Mouse (Mus musculus): ENCODE measurements around the gene Aldh3b3. TPM values are rescaled to one million over a fixed set of nuclear protein-coding genes. Genes with fewer than 3 reads are reported as not detected.

Aldh3b3 gene
- polyA plus RNA-seq (2014; fragmentation: Nextera tagmentation; extraction: Ambion mirVana) = not detected in 2 replicates

GRCm38 (mm10) chr19:3958470-3958869, at the start of gene Aldh3b3:
Aldh3b3 (plus strand) TSS chr19:3958645.
- H3K27ac ChIP-seq (ENCODE audit: low read depth, low read length) = no peak within 1 kb of the TSS
- H3K27me3 ChIP-seq (ENCODE audit: control insufficient read depth, insufficient read depth, low read length) = no peaks in the 10 kb centered on the region
- no peak within 1 kb of the TSS for H3K4me2 ChIP-seq (ENCODE audit: low read depth, low read length, severe bottlenecking)
- H3K9ac ChIP-seq (ENCODE audit: low read length) = no peak within 1 kb of the TSS
- H3K9me3 ChIP-seq (ENCODE audit: control insufficient read depth, low read length) = no peaks in the 10 kb centered on the region
- ATAC-seq (replicated peaks; ENCODE audit: low FRiP score) (no peak), DNase-seq (ENCODE audit: low spot score) (no peak)
- no peaks in the 10 kb centered on the region for H3K4me1 ChIP-seq (replicated peaks; ENCODE audit: control insufficient read depth, insufficient read depth, low read length)
- H3K4me3 ChIP-seq (ENCODE audit: low read depth, low read length) = no peak within 1 kb of the TSS
- no peaks in the 10 kb centered on the region for H3K36me3 ChIP-seq (ENCODE audit: control insufficient read depth, insufficient read depth, low read length)
- WGBS = 80% methylated on average over 4 of the region's 4 CpGs

DNA sequence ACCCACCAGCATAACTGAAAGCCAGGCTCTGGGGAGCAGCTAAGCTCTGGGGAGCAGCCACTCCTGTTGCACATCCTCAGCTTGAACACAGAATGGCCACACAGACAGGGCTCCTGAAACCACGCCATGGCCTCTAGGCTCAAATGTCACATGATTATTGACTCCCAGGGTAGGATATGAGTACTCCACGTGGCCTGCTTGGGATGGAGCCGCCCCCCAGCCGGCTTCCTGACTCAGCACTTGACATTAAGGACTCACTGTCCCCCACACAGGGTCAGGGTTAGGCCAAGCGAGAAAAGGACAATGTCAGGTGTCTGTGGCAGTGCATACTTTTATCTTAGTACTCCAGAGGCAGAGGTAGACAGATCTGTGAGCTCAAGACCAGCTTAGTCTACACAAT, 48.2 kb upstream of the Aldh3b3 start:
- Histone ChIP-seq H3K36me3 (ENCODE audit: control insufficient read depth, insufficient read depth, low read length) (peaks cover 3% of the 10 kb centered on the region; the same call in 1 of the 2 replicates), H3K27ac (ENCODE audit: low read depth, low read length) (no peak overlapping the region), H3K9me3 (ENCODE audit: control insufficient read depth, low read length) (no peaks in the 10 kb centered on the region), H3K4me3 (ENCODE audit: low read depth, low read length) (no peak overlapping the region), H3K27me3 (ENCODE audit: control insufficient read depth, insufficient read depth, low read length) (no peaks in the 10 kb centered on the region; the same call in 1 of the 2 replicates), H3K9ac (ENCODE audit: low read length) (no peak overlapping the region), H3K4me2 (ENCODE audit: low read depth, low read length, severe bottlenecking) (no peak overlapping the region), H3K4me1 (replicated peaks; ENCODE audit: control insufficient read depth, insufficient read depth, low read length) (peaks cover 11% of the 10 kb centered on the region; the same call in 1 of the 2 replicates)
- WGBS = 82% methylated on average over 5 of the region's 5 CpGs
- ATAC-seq (replicated peaks; ENCODE audit: low FRiP score) = no peak
- DNase-seq (ENCODE audit: low spot score) = no peak

DNA sequence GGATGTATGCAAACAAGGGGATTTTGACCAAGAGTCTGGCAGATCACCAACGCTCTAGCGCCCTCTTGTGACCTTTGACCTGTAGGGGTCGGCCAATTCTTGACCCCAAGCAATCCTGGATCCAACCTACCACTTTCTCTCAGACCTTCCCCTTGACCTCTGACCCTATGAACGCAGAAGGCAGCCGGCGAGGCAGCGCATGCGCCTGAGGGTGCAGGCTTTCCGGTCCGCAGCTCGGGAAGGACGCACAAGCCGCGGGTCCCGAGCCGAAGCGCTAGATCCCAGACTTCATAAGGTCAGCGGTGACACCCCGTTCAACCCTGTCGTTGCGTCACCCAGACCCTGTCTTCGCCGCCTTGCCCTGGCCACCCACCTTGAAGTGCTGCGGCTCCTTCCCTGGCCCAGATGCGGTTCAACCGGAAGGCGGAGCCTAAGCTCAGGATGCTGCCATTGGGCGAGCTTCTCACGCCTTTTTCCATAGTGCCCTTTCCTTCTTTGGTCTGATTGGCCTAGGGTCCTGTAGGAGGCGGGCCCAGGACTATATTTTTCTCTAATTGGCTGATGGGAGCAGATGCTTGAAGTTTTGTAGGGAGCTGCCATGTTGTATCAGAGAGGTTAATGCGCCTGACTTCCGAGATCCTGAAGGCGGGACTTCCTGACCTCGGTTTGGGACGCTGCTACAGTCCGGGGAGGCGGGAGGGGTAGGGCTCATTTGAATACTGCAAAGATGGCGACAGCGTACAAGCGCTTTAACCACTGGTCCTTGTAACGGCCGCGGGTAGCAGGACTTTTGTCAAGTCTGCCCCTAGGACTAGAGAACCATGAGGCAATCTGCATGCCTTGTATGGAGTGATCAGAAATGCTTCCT, 45.9 kb upstream of the Aldh3b3 start, which contains the start of gene Ndufs8:
Ndufs8 (minus strand) TSS at position 438 of the 868 bp plus-strand sequence.
- Histone ChIP-seq H3K4me1 (replicated peaks; ENCODE audit: control insufficient read depth, insufficient read depth, low read length) (peaks cover 5% of the 10 kb centered on the region; the same call in 1 of the 2 replicates), H3K9me3 (ENCODE audit: control insufficient read depth, low read length) (no peaks in the 10 kb centered on the region), H3K36me3 (ENCODE audit: control insufficient read depth, insufficient read depth, low read length) (peaks cover 3% of the 10 kb centered on the region; the same call in 1 of the 2 replicates), H3K27me3 (ENCODE audit: control insufficient read depth, insufficient read depth, low read length) (no peaks in the 10 kb centered on the region; the same call in 1 of the 2 replicates), H3K4me3 (ENCODE audit: low read depth, low read length) (peak within 1 kb of the TSS; percentile 68), H3K9ac (ENCODE audit: low read length) (peak within 1 kb of the TSS; percentile 68), H3K4me2 (ENCODE audit: low read depth, low read length, severe bottlenecking) (peak within 1 kb of the TSS; percentile 78), H3K27ac (ENCODE audit: low read depth, low read length) (peak within 1 kb of the TSS; percentile 71)
- WGBS = under 1% methylated on average over 43 of the region's 43 CpGs
- ATAC-seq (replicated peaks; ENCODE audit: low FRiP score) = peak; percentile 98
- peak; percentile 93 for DNase-seq (ENCODE audit: low spot score)

GRCm38 (mm10) chr19:3913692-3914091, 44.8 kb upstream of the Aldh3b3 start:
- H3K9ac ChIP-seq (ENCODE audit: low read length) = peak overlapping the region; percentile 66

DNA sequence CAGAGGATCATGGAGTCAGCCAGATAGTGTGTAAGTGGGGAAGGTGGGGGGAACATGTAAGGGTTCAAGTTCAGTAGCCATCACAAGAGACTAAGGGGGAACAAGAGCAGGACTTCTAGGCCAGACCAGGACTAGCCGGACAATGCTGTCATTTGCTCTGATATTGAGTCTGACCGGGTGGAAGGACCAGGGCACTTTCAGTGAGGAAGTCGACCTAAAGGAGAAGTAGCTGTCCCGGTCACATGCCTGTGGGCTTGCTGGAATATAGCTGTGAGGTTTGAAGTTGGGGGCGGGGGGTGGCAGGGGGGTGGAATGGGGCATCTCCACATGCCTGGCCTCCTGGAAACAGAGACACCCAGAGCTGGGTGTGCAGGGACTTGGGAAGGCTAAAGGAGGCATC, 43.9 kb upstream of the Aldh3b3 start:
- H3K4me3 ChIP-seq (ENCODE audit: low read depth, low read length) = no peak overlapping the region
- 86% methylated on average over 5 of the region's 5 CpGs for WGBS
- H3K9me3 ChIP-seq (ENCODE audit: control insufficient read depth, low read length) = no peaks in the 10 kb centered on the region
- ATAC-seq (replicated peaks; ENCODE audit: low FRiP score) (no peak), DNase-seq (ENCODE audit: low spot score) (no peak)
- H3K27ac ChIP-seq (ENCODE audit: low read depth, low read length) = no peak overlapping the region
- no peaks in the 10 kb centered on the region for H3K27me3 ChIP-seq (ENCODE audit: control insufficient read depth, insufficient read depth, low read length)
- no peaks in the 10 kb centered on the region for H3K36me3 ChIP-seq (ENCODE audit: control insufficient read depth, insufficient read depth, low read length)
- no peak overlapping the region for H3K9ac ChIP-seq (ENCODE audit: low read length)
- no peak overlapping the region for H3K4me2 ChIP-seq (ENCODE audit: low read depth, low read length, severe bottlenecking)
- peaks cover 5% of the 10 kb centered on the region; the same call in 1 of the 2 replicates for H3K4me1 ChIP-seq (replicated peaks; ENCODE audit: control insufficient read depth, insufficient read depth, low read length)

More at GRCm38 (mm10) chr19:3913692-3914091, 44.8 kb upstream of the Aldh3b3 start:
- WGBS = 85% methylated on average over 8 of the region's 8 CpGs
- ATAC-seq (replicated peaks; ENCODE audit: low FRiP score) = no peak
- H3K27ac ChIP-seq (ENCODE audit: low read depth, low read length) = no peak overlapping the region
- H3K4me2 ChIP-seq (ENCODE audit: low read depth, low read length, severe bottlenecking) = peak overlapping the region; percentile 78
- H3K27me3 ChIP-seq (ENCODE audit: control insufficient read depth, insufficient read depth, low read length) = no peaks in the 10 kb centered on the region
- H3K9me3 ChIP-seq (ENCODE audit: control insufficient read depth, low read length) = no peaks in the 10 kb centered on the region
- H3K36me3 ChIP-seq (ENCODE audit: control insufficient read depth, insufficient read depth, low read length) = no peaks in the 10 kb centered on the region; the same call in 1 of the 2 replicates
- peak overlapping the region; percentile 68; the same call in 1 of the 2 replicates for H3K4me3 ChIP-seq (ENCODE audit: low read depth, low read length)
- DNase-seq (ENCODE audit: low spot score) = no peak
- H3K4me1 ChIP-seq (replicated peaks; ENCODE audit: control insufficient read depth, insufficient read depth, low read length) = peaks cover 5% of the 10 kb centered on the region; the same call in 1 of the 2 replicates

GRCm38 (mm10) chr19:3916727-3917126, 41.7 kb upstream of the Aldh3b3 start:
- DNase-seq (ENCODE audit: low spot score) (no peak), ATAC-seq (replicated peaks; ENCODE audit: low FRiP score) (no peak)
- Histone ChIP-seq H3K4me2 (ENCODE audit: low read depth, low read length, severe bottlenecking) (no peak overlapping the region), H3K27me3 (ENCODE audit: control insufficient read depth, insufficient read depth, low read length) (no peaks in the 10 kb centered on the region), H3K4me3 (ENCODE audit: low read depth, low read length) (no peak overlapping the region), H3K4me1 (replicated peaks; ENCODE audit: control insufficient read depth, insufficient read depth, low read length) (peaks cover 5% of the 10 kb centered on the region; the same call in 1 of the 2 replicates), H3K9ac (ENCODE audit: low read length) (no peak overlapping the region), H3K36me3 (ENCODE audit: control insufficient read depth, insufficient read depth, low read length) (no peaks in the 10 kb centered on the region), H3K27ac (ENCODE audit: low read depth, low read length) (no peak overlapping the region), H3K9me3 (ENCODE audit: control insufficient read depth, low read length) (no peaks in the 10 kb centered on the region)
- 75% methylated on average over 11 of the region's 11 CpGs for WGBS

DNA sequence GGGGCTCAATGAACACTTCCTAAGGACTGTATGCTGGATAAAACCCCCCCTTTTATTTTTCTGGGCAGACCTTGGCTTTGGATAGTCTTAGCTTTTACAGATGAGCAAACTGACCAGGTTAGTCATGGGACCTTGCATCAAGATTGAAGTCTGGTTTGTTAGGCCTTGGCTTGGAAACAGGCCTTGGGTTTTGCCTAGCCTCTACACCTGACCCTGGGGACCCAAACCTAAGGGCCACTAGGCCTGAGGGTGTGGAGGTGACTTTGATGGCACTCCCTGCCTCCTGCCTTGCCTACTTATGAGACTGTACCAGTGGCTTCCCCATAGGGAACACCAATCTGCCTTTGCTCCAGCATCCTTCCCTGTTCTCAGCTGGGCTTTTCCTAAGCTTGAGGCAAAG, 38.5 kb upstream of the Aldh3b3 start:
- H3K9me3 ChIP-seq (ENCODE audit: control insufficient read depth, low read length) = no peaks in the 10 kb centered on the region
- no peak overlapping the region for H3K4me3 ChIP-seq (ENCODE audit: low read depth, low read length)
- H3K27ac ChIP-seq (ENCODE audit: low read depth, low read length) = no peak overlapping the region
- no peaks in the 10 kb centered on the region for H3K36me3 ChIP-seq (ENCODE audit: control insufficient read depth, insufficient read depth, low read length)
- no peak for DNase-seq (ENCODE audit: low spot score)
- no peak for ATAC-seq (replicated peaks; ENCODE audit: low FRiP score)
- no peaks in the 10 kb centered on the region for H3K27me3 ChIP-seq (ENCODE audit: control insufficient read depth, insufficient read depth, low read length)
- no peak overlapping the region for H3K9ac ChIP-seq (ENCODE audit: low read length)
- no peaks in the 10 kb centered on the region for H3K4me1 ChIP-seq (replicated peaks; ENCODE audit: control insufficient read depth, insufficient read depth, low read length)
- H3K4me2 ChIP-seq (ENCODE audit: low read depth, low read length, severe bottlenecking) = no peak overlapping the region

GRCm38 (mm10) chr19:3922661-3923371, 35.6 kb upstream of the Aldh3b3 start:
- Histone ChIP-seq H3K4me2 (ENCODE audit: low read depth, low read length, severe bottlenecking) (no peak overlapping the region), H3K9me3 (ENCODE audit: control insufficient read depth, low read length) (no peaks in the 10 kb centered on the region), H3K4me3 (ENCODE audit: low read depth, low read length) (no peak overlapping the region), H3K9ac (ENCODE audit: low read length) (no peak overlapping the region), H3K36me3 (ENCODE audit: control insufficient read depth, insufficient read depth, low read length) (no peaks in the 10 kb centered on the region), H3K27me3 (ENCODE audit: control insufficient read depth, insufficient read depth, low read length) (no peaks in the 10 kb centered on the region), H3K4me1 (replicated peaks; ENCODE audit: control insufficient read depth, insufficient read depth, low read length) (no peaks in the 10 kb centered on the region), H3K27ac (ENCODE audit: low read depth, low read length) (no peak overlapping the region)
- WGBS = 53% methylated on average over 10 of the region's 10 CpGs
- ATAC-seq (replicated peaks; ENCODE audit: low FRiP score) (no peak), DNase-seq (ENCODE audit: low spot score) (no peak)

Measured in forebrain, embryonic 11.5 days (tissue).